Mouse (Mus musculus) thymus, adult 2 months (tissue): ENCODE data around the gene Plekhg2. TPM values are rescaled to one million over a fixed set of nuclear protein-coding genes. Genes with fewer than 3 reads are reported as not detected.
A peak's percentile ranks its signal among the peaks of the same experiment; 100 is the strongest.

ENCODE experiments used
- DNase-seq: peaks from one replicate; pipeline ENCODE4 v3.0.0; 2021
- H3K27ac ChIP-seq: fragments of 200-500 bp; 2 replicates; pipeline ENCODE4 v1.5.1; 2012; ENCODE audit warnings: low read length, control low read depth; ENCODE audit not compliant: control insufficient read depth, insufficient read depth
- H3K27me3 ChIP-seq: fragments of 200-500 bp; 2 replicates; pipeline ENCODE4 v1.6.1; 2012; ENCODE audit warnings: mild to moderate bottlenecking, low read length, moderate library complexity, mixed read lengths; ENCODE audit not compliant: control insufficient read depth, insufficient read depth
- H3K36me3 ChIP-seq: fragments of 200-500 bp; 2 replicates; pipeline ENCODE4 v1.6.1; 2012; ENCODE audit warnings: mild to moderate bottlenecking, low read length, moderate library complexity; ENCODE audit not compliant: control insufficient read depth, insufficient read depth
- H3K4me1 ChIP-seq: fragments of 200-500 bp; replicated peaks from 2 replicates; pipeline ENCODE4 v1.6.1; 2012; ENCODE audit warnings: low read length; ENCODE audit not compliant: control insufficient read depth, insufficient read depth
- H3K4me3 ChIP-seq: fragments of 200-500 bp; 2 replicates; pipeline ENCODE4 v1.5.1; 2012; ENCODE audit warnings: mild to moderate bottlenecking, low read length, control low read depth, moderate library complexity; ENCODE audit not compliant: control insufficient read depth, insufficient read depth
- CTCF ChIP-seq: fragments of 200-500 bp; IDR thresholded peaks from 2 replicates; pipeline ENCODE4 v1.5.1; 2012; ENCODE audit warnings: mild to moderate bottlenecking, control low read depth, low read length, moderate library complexity, borderline replicate concordance; ENCODE audit not compliant: control insufficient read depth, poor library complexity, insufficient read depth; ENCODE audit errors: extremely low read depth
- POLR2A ChIP-seq: fragments of 200-500 bp; IDR thresholded peaks from 2 replicates; pipeline ENCODE4 v1.6.1; 2012; ENCODE audit warnings: mild to moderate bottlenecking, low read length, control low read depth, moderate library complexity; ENCODE audit not compliant: control insufficient read depth, poor library complexity, insufficient read depth; ENCODE audit errors: extremely low read depth
- WGBS: fragments of 180-500 bp; shearing (Covaris S2); methylation state at CpG from one replicate; pipeline ENCODE4 v1.1.7; 2018; 5-methylcytosine and 5-hydroxymethylcytosine counted together
- polyA plus RNA-seq: library from polyadenylated mRNA; depleted of rRNA; stranded (reverse); fragments of >200 nt; gene quantifications from 2 replicates; pipeline ENCODE4 v1.2.3, GENCODE M21; 2012

The Plekhg2 gene
- polyA plus RNA-seq, 1 experiment = 187 TPM

DNA sequence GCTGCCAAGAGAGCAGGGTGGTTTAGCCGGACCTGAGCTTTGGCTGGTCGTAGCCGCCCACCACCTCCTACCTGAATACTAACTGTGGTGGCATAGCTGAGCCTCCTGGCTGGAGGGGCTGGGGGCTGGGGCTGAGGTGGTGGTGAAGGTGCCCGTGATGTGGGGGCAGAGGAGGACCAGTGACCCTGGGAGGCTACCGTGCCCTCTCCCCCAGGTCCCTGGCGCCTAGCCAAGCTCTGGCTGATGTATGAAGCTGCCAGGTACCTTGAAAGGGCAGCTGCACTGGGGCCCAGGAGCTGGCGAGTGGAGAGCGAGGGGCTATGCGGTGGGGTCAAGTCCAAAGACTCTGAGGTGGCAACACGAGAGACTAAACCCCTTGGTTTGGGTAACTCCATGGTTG lies 12.5 kb downstream of the Plekhg2 start:
- no peak overlapping the region for H3K27ac ChIP-seq
- WGBS = 98% methylated on average over 10 of the region's 10 CpGs
- H3K36me3 ChIP-seq = peaks cover 39% of the 10 kb centered on the region

DNA sequence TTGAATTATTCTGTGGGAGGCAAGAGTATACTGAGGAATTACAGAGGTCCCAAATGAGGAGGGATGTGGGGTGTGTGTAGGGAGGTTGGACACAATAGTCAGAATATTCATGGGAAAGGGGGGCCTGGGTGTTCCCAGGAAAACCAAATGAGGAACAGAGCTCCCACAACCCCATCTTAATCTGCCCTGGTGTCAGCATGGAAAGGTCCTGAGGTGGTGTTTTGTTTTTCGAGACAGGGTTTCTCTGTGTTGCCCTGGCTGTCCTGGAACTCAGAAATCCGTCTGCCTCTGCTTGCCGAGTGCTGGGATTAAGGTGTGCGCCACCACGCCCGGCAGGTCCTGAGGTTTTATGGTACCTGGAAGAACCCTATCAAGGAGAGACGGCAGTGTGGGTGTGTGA lies 14.0 kb downstream of the Plekhg2 start:
- Histone ChIP-seq H3K4me3 (no peak overlapping the region), H3K4me1 (peaks cover 6% of the 10 kb centered on the region), H3K27ac (no peak overlapping the region), H3K36me3 (peaks cover 37% of the 10 kb centered on the region), H3K27me3 (no peaks in the 10 kb centered on the region)
- no peak for TF ChIP-seq CTCF
- no peak for DNase-seq
- 87% methylated on average over 7 of the region's 7 CpGs for WGBS

More for the DNA sequence above, 12.5 kb downstream of the Plekhg2 start:
- Histone ChIP-seq H3K27me3 (no peaks in the 10 kb centered on the region), H3K4me3 (no peak overlapping the region), H3K4me1 (peaks cover 6% of the 10 kb centered on the region)
- TF ChIP-seq POLR2A = no peak
- TF ChIP-seq CTCF = no peak
- DNase-seq = no peak

DNA sequence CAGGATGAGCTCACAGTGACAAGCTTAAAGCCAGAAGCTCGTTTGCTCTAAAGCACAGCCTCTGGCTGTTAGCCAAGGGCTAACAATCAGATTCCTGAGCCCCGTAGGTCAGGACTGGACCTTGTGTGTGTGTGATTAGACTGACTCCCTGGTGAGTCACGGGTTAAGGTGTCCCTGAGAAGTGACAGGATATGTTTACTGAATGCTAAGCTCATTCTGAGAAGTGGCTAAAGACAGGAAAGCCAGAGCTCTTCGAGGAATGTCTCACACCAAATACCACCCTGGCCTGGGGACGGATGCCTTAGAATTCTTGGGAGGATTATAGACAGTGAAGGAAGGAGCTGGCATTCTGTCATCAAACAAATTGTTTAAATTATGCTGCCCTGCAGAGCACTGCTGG lies 14.4 kb downstream of the Plekhg2 start:
- no peak for DNase-seq
- no peak overlapping the region for H3K4me3 ChIP-seq
- peaks cover 6% of the 10 kb centered on the region for H3K4me1 ChIP-seq
- H3K36me3 ChIP-seq = peaks cover 41% of the 10 kb centered on the region
- H3K27ac ChIP-seq = no peak overlapping the region
- H3K27me3 ChIP-seq = no peaks in the 10 kb centered on the region
- 61% methylated on average over 5 of the region's 5 CpGs for WGBS
- TF ChIP-seq POLR2A (no peak), CTCF (no peak)

DNA sequence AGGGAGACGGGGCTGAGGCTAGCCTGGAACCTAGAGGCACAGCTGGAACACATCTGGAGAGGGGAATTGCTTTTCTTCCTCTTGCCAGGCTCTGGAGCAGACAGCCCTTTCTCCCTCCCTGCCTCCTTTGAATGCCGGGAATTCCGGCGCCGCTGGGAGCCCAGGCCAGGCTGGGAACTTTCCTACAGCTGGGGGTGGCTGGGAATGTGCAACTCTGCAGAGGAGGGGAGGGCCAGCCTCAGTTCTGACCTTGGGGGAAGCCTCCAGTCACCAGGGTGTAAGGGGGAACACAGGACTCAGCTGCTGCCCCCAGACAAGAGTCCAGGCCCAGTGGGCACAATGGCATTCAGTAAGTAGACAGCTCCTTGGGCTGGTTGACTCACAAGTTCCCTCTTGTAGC lies 15.4 kb downstream of the Plekhg2 start:
- Histone ChIP-seq H3K27ac (no peak overlapping the region), H3K27me3 (no peaks in the 10 kb centered on the region), H3K36me3 (peaks cover 36% of the 10 kb centered on the region), H3K4me1 (peaks cover 6% of the 10 kb centered on the region), H3K4me3 (no peak overlapping the region)
- no peak for DNase-seq
- TF ChIP-seq CTCF (no peak), POLR2A (no peak)
- WGBS = 92% methylated on average over 5 of the region's 5 CpGs

DNA sequence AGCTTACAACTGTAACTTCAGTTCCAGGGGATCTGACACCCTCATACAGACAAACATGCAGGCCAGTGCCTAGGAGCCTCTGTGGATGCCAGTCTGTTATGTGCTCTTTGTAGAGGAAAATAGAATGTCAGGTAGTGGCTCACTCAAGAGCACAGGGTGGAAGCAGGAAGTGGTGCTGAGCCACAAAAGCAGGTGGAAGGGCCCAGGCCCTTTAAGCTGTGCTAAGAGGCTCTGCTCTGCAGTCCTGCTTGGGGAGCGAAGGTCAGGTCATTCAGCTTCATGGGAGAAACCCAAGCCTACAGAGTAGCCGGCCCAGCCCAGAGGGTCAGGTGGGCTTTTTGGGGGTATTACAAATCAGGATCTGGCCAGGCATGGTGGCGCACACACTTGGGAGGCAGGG lies 17.2 kb downstream of the Plekhg2 start:
- peak; percentile 60 for DNase-seq
- 46% methylated on average over 3 of the region's 3 CpGs for WGBS

DNA sequence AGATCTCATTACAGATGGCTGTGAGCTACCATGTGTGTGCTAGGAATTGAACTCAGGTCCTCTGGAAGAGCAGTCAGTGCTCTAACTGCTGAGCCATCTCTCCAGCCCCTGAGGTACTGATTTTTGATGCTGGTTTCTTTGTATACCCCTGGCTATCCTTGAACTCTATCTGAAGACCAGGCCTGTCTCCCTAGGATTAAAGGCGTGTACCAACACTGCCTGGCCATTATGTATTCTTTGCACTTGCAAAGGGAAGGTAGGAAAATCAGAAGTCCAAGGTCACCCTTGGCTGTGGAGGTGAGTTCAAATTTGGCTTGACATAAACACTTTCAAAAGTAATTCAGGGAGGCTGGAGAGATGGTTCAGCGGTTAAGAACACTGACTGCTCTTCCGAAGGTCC lies 17.8 kb downstream of the Plekhg2 start:
- Histone ChIP-seq H3K4me3 (no peak overlapping the region), H3K27me3 (no peaks in the 10 kb centered on the region), H3K27ac (no peak overlapping the region), H3K4me1 (peaks cover 16% of the 10 kb centered on the region), H3K36me3 (peaks cover 15% of the 10 kb centered on the region)
- WGBS = 98% methylated on average over 3 of the region's 3 CpGs
- no peak for TF ChIP-seq CTCF
- no peak for TF ChIP-seq POLR2A
- DNase-seq = no peak

More for the DNA sequence above, 17.2 kb downstream of the Plekhg2 start:
- TF ChIP-seq POLR2A (no peak), CTCF (no peak)
- Histone ChIP-seq H3K4me1 (peaks cover 11% of the 10 kb centered on the region), H3K27ac (peak overlapping the region; percentile 60), H3K4me3 (no peak overlapping the region), H3K27me3 (no peaks in the 10 kb centered on the region), H3K36me3 (peaks cover 21% of the 10 kb centered on the region)

DNA sequence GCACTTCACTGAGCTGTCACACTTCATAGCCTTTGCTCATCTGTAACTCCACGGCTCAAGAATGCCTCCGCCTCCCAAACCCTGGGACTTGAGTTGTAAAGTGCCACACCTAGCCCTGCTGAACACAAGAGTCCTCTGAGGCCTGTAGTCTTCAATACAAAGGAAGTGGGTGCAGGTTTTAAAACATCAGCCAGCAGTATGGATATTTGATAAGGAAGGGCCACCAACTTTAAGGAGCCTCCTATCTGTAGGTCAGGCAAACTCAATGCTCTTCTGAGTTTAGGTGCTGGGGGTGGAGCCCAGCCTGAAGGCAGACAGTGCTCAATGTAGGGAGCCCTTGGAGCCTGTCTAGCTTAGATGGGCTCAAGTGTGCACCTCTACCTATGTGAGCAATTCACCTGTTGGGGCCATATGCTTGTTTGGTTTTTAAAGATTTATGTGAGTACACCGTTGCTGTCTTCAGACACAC lies 18.3 kb downstream of the Plekhg2 start:
- H3K4me1 ChIP-seq = peaks cover 16% of the 10 kb centered on the region
- H3K27ac ChIP-seq = no peak overlapping the region
- peaks cover 12% of the 10 kb centered on the region for H3K36me3 ChIP-seq
- H3K4me3 ChIP-seq = no peak overlapping the region
- no peaks in the 10 kb centered on the region for H3K27me3 ChIP-seq
- WGBS = 91% methylated on average over 3 of the region's 3 CpGs
- TF ChIP-seq CTCF (no peak), POLR2A (no peak)
- DNase-seq = no peak
